ENCODE assay signal across 8 mouse cellular contexts in the genomic region with DNA sequence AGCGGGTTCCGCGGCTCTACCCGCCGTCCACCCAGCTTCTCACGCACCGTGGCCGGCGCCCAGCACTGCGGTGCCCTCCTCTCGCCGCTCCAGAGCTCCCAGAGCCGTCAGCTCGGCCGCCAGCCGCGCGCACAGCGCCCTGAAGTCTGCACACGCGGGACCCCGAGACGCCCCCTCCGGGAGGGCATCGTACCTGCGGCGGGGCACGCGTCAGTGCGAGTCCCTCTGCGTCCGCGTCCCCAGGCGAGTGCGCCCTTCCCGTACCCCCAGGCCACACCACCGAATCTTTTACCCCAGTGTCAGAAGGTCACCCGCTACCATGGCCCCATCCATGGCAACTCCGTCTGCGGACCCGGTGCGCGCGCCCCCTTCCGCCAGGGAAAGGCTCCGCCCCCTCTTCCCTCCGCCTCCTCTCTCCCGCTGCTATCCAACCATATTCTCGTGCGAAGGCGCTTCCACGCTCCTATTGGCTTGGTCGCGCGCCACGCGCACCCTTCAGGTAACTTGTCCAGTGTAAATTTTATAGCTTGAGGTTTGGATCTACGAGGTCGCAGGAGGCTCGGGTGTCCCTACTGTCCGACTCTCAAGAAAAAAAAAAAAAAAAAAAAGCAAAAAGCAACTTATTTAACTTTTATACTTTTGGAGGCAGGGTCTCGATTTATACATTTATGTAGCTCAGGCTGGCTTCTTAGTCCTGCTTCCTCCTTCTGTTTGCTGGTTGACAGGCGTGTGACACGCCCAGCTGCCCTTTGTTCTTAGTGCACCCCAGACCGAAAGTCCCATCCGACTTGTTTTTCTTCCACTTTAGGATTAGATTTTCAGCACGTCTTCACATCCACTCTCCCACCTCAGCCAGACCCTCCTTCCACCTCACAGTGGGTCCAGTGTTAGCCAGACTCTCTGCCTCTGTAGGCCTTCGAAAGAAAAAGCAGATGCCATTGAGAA. TPM values are rescaled to one million over a fixed set of nuclear protein-coding genes. Genes with fewer than 3 reads are reported as not detected.
A peak's percentile ranks its signal among the peaks of the same experiment; 100 is the strongest.
DNase-seq lines count a peak whose midpoint lies in the region; ATAC-seq and TF ChIP-seq lines count a peak whose summit lies in the region.

A gene (minus strand): TSS at position 397 of the 945 bp plus-strand sequence.

- no peaks in the 10 kb centered on the region for H3K9me3 ChIP-seq in embryonic facial prominence, embryonic 15.5 days (replicated peaks)
- no peaks in the 10 kb centered on the region for H3K9me3 ChIP-seq in limb, embryonic 14.5 days (ENCODE audit: control insufficient read depth, low read length)
- H3K9me3 ChIP-seq in midbrain, embryonic 16.5 days (replicated peaks; ENCODE audit: control insufficient read depth, low read length, poor library complexity, severe bottlenecking): no peaks in the 10 kb centered on the region

- peak; percentile 38; the same call in 1 of the 2 replicates for TF ChIP-seq POLR2A in bone marrow, adult 2 months (IDR thresholded peaks at IDR 0.05; ENCODE audit: borderline replicate concordance, control insufficient read depth, low read depth, low read length)
- TF ChIP-seq POLR2A in limb, embryonic 14.5 days (IDR thresholded peaks at IDR 0.05; ENCODE audit: borderline replicate concordance, extremely low read depth, insufficient read depth, insufficient read length): no peak

- WGBS in bone marrow, adult 2 months: 2% methylated on average over 66 of the region's 68 CpGs
- WGBS in embryonic facial prominence, embryonic 15.5 days: 2% methylated on average over 67 of the region's 68 CpGs
- 4% methylated on average over 68 of the region's 68 CpGs for WGBS in limb, embryonic 14.5 days
- whole genome bisulfite sequencing in midbrain, embryonic 16.5 days: 3% methylated on average over 61 of the region's 68 CpGs

- peak; percentile 1; the same call in 1 of the 2 replicates for TF ChIP-seq CTCF in bone marrow, adult 2 months (IDR thresholded peaks at IDR 0.05; ENCODE audit: control insufficient read depth, insufficient read depth, low read length)

- DNase-seq in A20 (ENCODE audit: low read depth, low spot score): peak; percentile 87
- DNase-seq in heart, adult 8-10 months (ENCODE audit: low spot score): peak; percentile 79
- DNase-seq in kidney, adult 9 months: peak; percentile 90
- DNase-seq in limb, embryonic 14.5 days (ENCODE audit: low spot score): peak; percentile 89
- peak; percentile 38 to 50 for DNase-seq in spleen, postnatal 14 days (ENCODE audit: low spot score in 2 of 2)

- peaks cover 15% of the 10 kb centered on the region for H3K27me3 ChIP-seq in embryonic facial prominence, embryonic 15.5 days
- peaks cover 14% of the 10 kb centered on the region for H3K27me3 ChIP-seq in limb, embryonic 14.5 days (ENCODE audit: control insufficient read depth, insufficient read depth, low read length)
- peaks cover 4% of the 10 kb centered on the region for H3K27me3 ChIP-seq in midbrain, embryonic 16.5 days (ENCODE audit: control insufficient read depth, insufficient read depth, low read depth, low read length)

- peak within 1 kb of the TSS; percentile 69 for H3K9ac ChIP-seq in embryonic facial prominence, embryonic 15.5 days
- peak within 1 kb of the TSS; percentile 66 for H3K9ac ChIP-seq in limb, embryonic 14.5 days (ENCODE audit: low read depth, low read length, severe bottlenecking)
- peak within 1 kb of the TSS; percentile 78 for H3K9ac ChIP-seq in midbrain, embryonic 16.5 days (ENCODE audit: low read depth, low read length)

- H3K4me3 ChIP-seq in bone marrow, adult 2 months (replicated peaks; ENCODE audit: control insufficient read depth, low read depth, low read length): peak within 1 kb of the TSS; percentile 87
- H3K4me3 ChIP-seq in embryonic facial prominence, embryonic 15.5 days (replicated peaks): peak within 1 kb of the TSS; percentile 89
- peak within 1 kb of the TSS; percentile 75 for H3K4me3 ChIP-seq in limb, embryonic 14.5 days (replicated peaks; ENCODE audit: low read length)
- peak within 1 kb of the TSS; percentile 81 for H3K4me3 ChIP-seq in midbrain, embryonic 16.5 days (ENCODE audit: low read depth, low read length)

- 0 out of 2 replicates have a peak, but pooled peaks cover 5% of the 10 kb centered on the region for H3K36me3 ChIP-seq in embryonic facial prominence, embryonic 15.5 days
- peaks cover 5% of the 10 kb centered on the region for H3K36me3 ChIP-seq in limb, embryonic 14.5 days (ENCODE audit: control insufficient read depth, insufficient read depth, low read length)
- no peaks in the 10 kb centered on the region for H3K36me3 ChIP-seq in midbrain, embryonic 16.5 days (ENCODE audit: control insufficient read depth, insufficient read depth, low read length)

- H3K27ac ChIP-seq in bone marrow, adult 2 months (ENCODE audit: control insufficient read depth, insufficient read depth, low read depth, low read length, poor library complexity): peak within 1 kb of the TSS; percentile 76
- peak within 1 kb of the TSS; percentile 89 for H3K27ac ChIP-seq in embryonic facial prominence, embryonic 15.5 days (replicated peaks)
- H3K27ac ChIP-seq in limb, embryonic 14.5 days (replicated peaks; ENCODE audit: low read depth, low read length): peak within 1 kb of the TSS; percentile 77
- peak within 1 kb of the TSS; percentile 91 for H3K27ac ChIP-seq in midbrain, embryonic 16.5 days (ENCODE audit: low read length)

- ATAC-seq in embryonic facial prominence, embryonic 15.5 days (ENCODE audit: insufficient number of reproducible peaks, low FRiP score, low TSS enrichment, low read depth): peak; percentile 66
- peak; percentile 83 for ATAC-seq in limb, embryonic 14.5 days (ENCODE audit: low FRiP score, low read depth)
- ATAC-seq in midbrain, embryonic 16.5 days: peak; percentile 88

- H3K4me1 ChIP-seq in bone marrow, adult 2 months (ENCODE audit: control insufficient read depth, insufficient read depth, low read length): no peaks in the 10 kb centered on the region
- H3K4me1 ChIP-seq in embryonic facial prominence, embryonic 15.5 days: peaks cover 10% of the 10 kb centered on the region; the same call in 1 of the 2 replicates
- H3K4me1 ChIP-seq in limb, embryonic 14.5 days (ENCODE audit: control insufficient read depth, insufficient read depth, low read length): peaks cover 6% of the 10 kb centered on the region
- H3K4me1 ChIP-seq in midbrain, embryonic 16.5 days (ENCODE audit: control insufficient read depth, insufficient read depth, low read length): peaks cover 8% of the 10 kb centered on the region

- peak within 1 kb of the TSS; percentile 96 for H3K4me2 ChIP-seq in embryonic facial prominence, embryonic 15.5 days (replicated peaks)
- H3K4me2 ChIP-seq in limb, embryonic 14.5 days (replicated peaks; ENCODE audit: low read depth, low read length, severe bottlenecking): peak within 1 kb of the TSS; percentile 96
- H3K4me2 ChIP-seq in midbrain, embryonic 16.5 days (ENCODE audit: low read length): peak within 1 kb of the TSS; percentile 92

RNA-seq across cellular contexts. Expression of the gene that starts here (rescaled TPM):
- 37.8 and 56.8 TPM in 2 replicates for polyA plus RNA-seq in bone marrow, adult 2 months (2011; ENCODE audit: insufficient read depth, insufficient read length, low replicate concordance, missing spikeins)
- 22.8 and 24.6 TPM in 2 replicates for polyA plus RNA-seq in embryonic facial prominence, embryonic 15.5 days (2015; fragmentation: Nextera tagmentation; extraction: Ambion mirVana)
- total RNA-seq in heart, adult 8-10 months (2022): 10 to 100 TPM; 10.4 to 12.6 (median 10.8) TPM
- polyA plus RNA-seq in limb, embryonic 14.5 days (2012; rRNA removed): 18.9 and 22.7 TPM in 2 replicates
- polyA plus RNA-seq in limb, embryonic 14.5 days (2014; fragmentation: Nextera tagmentation; extraction: Ambion mirVana): 15.7 and 17.1 TPM in 2 replicates
- 23.7 and 28.3 TPM in 2 replicates for polyA plus RNA-seq in midbrain, embryonic 16.5 days (2015; fragmentation: Nextera tagmentation; extraction: Ambion mirVana)

Comparison
In these comparisons a context has a peak if more than half of its experiments do, and no peak if none do; other contexts are left out.
1. Peak in every context shown above with its lines: DNase-seq, ATAC-seq, H3K4me3 ChIP-seq and H3K27ac ChIP-seq.